Mouse (Mus musculus) urinary bladder, postnatal 25 days (tissue): ENCODE measurements at regions not wholly inside any gene's neighbourhood (a gene's known extent, or its start where the extent isn't known, plus 50 kb on each side); places are given as distances from the start of the nearest gene placed in this dataset.

Experiments used
- DNase-seq: peaks from one replicate; pipeline ENCODE4 v3.0.0; 2022; ENCODE audit warnings: low spot score

- no peak for DNase-seq
Observed at GRCm38 (mm10) chr9:122566060-122566459, 181.1 kb upstream of the Topaz1 start.

- DNase-seq: no peak
Observed at GRCm38 (mm10) chr9:122568691-122569441, 178.3 kb upstream of the Topaz1 start.

- no peak for DNase-seq
Observed at GRCm38 (mm10) chr9:122569511-122570455, 177.4 kb upstream of the Topaz1 start.

- no peak for DNase-seq
Observed at GRCm38 (mm10) chr9:122571001-122571400, 176.1 kb upstream of the Topaz1 start.

- no peak for DNase-seq
Observed at GRCm38 (mm10) chr9:122571402-122572059, 175.6 kb upstream of the Topaz1 start.

- no peak for DNase-seq
Observed at GRCm38 (mm10) chr9:122572060-122572835, 174.9 kb upstream of the Topaz1 start.

GRCm38 (mm10) chr9:122572836-122573267, 174.3 kb upstream of the Topaz1 start:
- no peak for DNase-seq

GRCm38 (mm10) chr9:122585228-122585627, 161.9 kb upstream of the Topaz1 start:
- DNase-seq: no peak

GRCm38 (mm10) chr9:122586421-122586820, 160.7 kb upstream of the Topaz1 start:
- DNase-seq: no peak

- DNase-seq: no peak
Observed at GRCm38 (mm10) chr9:122586986-122587385, 160.2 kb upstream of the Topaz1 start.

- DNase-seq: no peak
Observed at GRCm38 (mm10) chr9:122588246-122588645, 158.9 kb upstream of the Topaz1 start.

- DNase-seq: no peak
Observed at GRCm38 (mm10) chr9:122592820-122593615, 154.1 kb upstream of the Topaz1 start.

GRCm38 (mm10) chr9:122595120-122595943, 151.8 kb upstream of the Topaz1 start:
- no peak for DNase-seq

- DNase-seq: no peak
Observed at GRCm38 (mm10) chr9:122603106-122603505, 144.0 kb upstream of the Topaz1 start.

GRCm38 (mm10) chr9:122609616-122610015, 137.5 kb upstream of the Topaz1 start:
- no peak for DNase-seq

GRCm38 (mm10) chr9:122610918-122611317, 136.2 kb upstream of the Topaz1 start:
- no peak for DNase-seq

GRCm38 (mm10) chr9:122614579-122615252, 132.4 kb upstream of the Topaz1 start:
- no peak for DNase-seq

- DNase-seq: peak; percentile 6
Observed at GRCm38 (mm10) chr9:122615351-122615750, 131.8 kb upstream of the Topaz1 start.

GRCm38 (mm10) chr9:122617793-122618192, 129.4 kb upstream of the Topaz1 start:
- DNase-seq: no peak
